Mouse (Mus musculus): ENCODE data around the gene Msi1. TPM values are rescaled to one million over a fixed set of nuclear protein-coding genes. Genes with fewer than 3 reads are reported as not detected.

Gene Msi1
- polyA plus RNA-seq, 1 experiment from 2014 or later, result 23.0 TPM

DNA sequence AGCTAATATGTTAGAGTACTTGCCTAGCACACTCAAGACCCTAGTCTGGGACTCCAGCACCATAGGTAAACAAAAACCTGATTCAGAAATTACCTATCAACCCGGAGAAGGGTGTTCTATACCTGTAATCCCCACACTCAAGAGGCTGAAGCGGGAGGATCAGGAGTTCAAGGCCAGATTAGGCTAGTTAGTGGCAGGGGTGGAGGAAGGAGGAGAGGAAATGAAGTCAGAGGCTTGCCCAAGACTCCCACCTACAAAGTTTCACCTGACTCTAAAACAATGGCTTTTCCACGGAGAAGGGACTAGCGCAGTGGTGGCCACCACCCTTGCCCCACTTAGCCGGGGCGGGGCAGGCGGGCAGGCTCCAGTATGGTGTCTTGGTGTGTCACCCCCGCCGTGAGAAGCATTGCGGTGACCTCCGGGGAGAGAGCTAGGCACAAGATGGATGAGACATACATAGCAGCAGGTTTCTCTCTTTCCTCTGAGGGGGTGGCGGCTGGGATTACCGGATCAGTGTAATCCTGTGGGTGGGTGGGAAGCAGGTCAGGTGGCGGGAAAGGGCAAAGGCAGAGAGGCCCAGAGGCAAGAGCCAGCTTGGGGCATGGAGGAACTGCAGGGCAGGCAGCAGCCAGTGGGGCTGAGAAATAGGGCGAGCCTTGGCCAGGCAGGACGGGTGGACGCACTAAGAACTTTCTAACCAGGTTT, 25.8 kb upstream of the Msi1 start:
- H3K9ac ChIP-seq (ENCODE audit: low read depth, low read length), result peak overlapping the region; percentile 18; the same call in 1 of the 2 replicates
- H3K4me3 ChIP-seq (ENCODE audit: low read length), result no peak overlapping the region
- H3K36me3 ChIP-seq (ENCODE audit: control insufficient read depth, insufficient read depth, low read length), result no peaks in the 10 kb centered on the region
- peak overlapping the region; percentile 61 for H3K4me2 ChIP-seq (ENCODE audit: low read length)
- no peaks in the 10 kb centered on the region for H3K27me3 ChIP-seq (replicated peaks; ENCODE audit: control insufficient read depth, insufficient read depth, low read length)
- 13% methylated on average over 17 of the region's 17 CpGs for WGBS
- H3K4me1 ChIP-seq (ENCODE audit: control insufficient read depth, insufficient read depth, low read depth, low read length), result peaks cover 14% of the 10 kb centered on the region
- ATAC-seq, result peak; percentile 21; the same call in 1 of the 2 replicates
- H3K27ac ChIP-seq (ENCODE audit: low read depth, low read length), result no peak overlapping the region
- no peaks in the 10 kb centered on the region for H3K9me3 ChIP-seq (ENCODE audit: control insufficient read depth, low read length)

DNA sequence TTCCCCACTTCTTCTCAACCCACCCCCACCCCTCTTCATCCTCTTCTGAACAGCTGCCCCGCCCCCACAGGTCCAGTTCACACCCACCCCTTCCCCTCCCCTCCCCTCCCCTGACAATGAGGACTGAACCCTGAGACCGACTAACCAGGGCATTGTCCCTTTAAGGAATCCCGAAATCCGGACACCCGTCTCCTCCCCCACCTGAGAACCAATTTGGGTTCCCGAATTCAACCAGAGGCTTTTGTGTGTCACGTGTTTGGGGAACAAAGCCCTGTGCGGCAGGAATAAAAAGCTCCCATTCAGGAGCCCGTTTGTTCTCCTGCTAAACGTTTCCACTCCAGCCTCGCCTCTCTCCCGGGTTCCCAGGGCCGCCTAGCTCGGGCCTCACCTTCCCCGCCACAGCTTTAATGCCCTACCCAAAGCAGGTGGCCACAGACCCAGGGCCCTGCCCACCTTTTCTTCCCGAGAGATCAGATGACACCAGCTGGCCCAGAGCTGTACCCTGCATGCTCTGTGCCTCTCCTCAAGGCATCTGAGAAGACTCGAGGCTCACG, 25.1 kb upstream of the Msi1 start:
- Histone ChIP-seq H3K9me3 (ENCODE audit: control insufficient read depth, low read length) (no peaks in the 10 kb centered on the region), H3K4me1 (ENCODE audit: control insufficient read depth, insufficient read depth, low read depth, low read length) (peaks cover 12% of the 10 kb centered on the region), H3K4me2 (ENCODE audit: low read length) (peak overlapping the region; percentile 61), H3K9ac (ENCODE audit: low read depth, low read length) (peak overlapping the region; percentile 72), H3K36me3 (ENCODE audit: control insufficient read depth, insufficient read depth, low read length) (no peaks in the 10 kb centered on the region), H3K4me3 (ENCODE audit: low read length) (peak overlapping the region; percentile 22), H3K27ac (ENCODE audit: low read depth, low read length) (peak overlapping the region; percentile 74), H3K27me3 (replicated peaks; ENCODE audit: control insufficient read depth, insufficient read depth, low read length) (no peaks in the 10 kb centered on the region)
- peak; percentile 44 for ATAC-seq
- WGBS, result 1% methylated on average over 18 of the region's 18 CpGs

DNA sequence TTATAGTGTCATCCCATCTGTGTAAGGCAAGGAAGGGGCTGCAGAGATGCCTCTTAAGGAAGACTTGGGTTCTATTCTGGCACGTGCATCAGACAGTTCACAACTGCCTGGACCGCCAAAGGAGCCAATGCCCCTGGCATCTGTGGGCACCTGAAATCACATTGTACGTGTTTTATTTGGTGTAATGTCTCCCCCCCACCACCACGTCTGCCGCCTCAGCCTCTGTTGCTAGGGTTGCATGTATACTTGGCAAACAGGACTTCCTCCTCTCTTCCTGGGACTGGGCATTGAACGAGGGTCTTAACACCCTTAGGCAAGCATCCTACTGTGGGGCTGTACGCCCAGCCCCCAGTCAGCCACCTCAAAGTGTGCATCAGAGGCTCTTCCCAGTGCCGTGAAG, 24.2 kb upstream of the Msi1 start:
- no peak overlapping the region for H3K27ac ChIP-seq (ENCODE audit: low read depth, low read length)
- 37% methylated on average over 8 of the region's 8 CpGs for WGBS
- no peak overlapping the region for H3K4me3 ChIP-seq (ENCODE audit: low read length)
- peak overlapping the region; percentile 23; the same call in 1 of the 2 replicates for H3K9ac ChIP-seq (ENCODE audit: low read depth, low read length)
- H3K4me1 ChIP-seq (ENCODE audit: control insufficient read depth, insufficient read depth, low read depth, low read length), result peaks cover 12% of the 10 kb centered on the region
- no peaks in the 10 kb centered on the region for H3K36me3 ChIP-seq (ENCODE audit: control insufficient read depth, insufficient read depth, low read length)
- H3K27me3 ChIP-seq (replicated peaks; ENCODE audit: control insufficient read depth, insufficient read depth, low read length), result no peaks in the 10 kb centered on the region
- H3K9me3 ChIP-seq (ENCODE audit: control insufficient read depth, low read length), result no peaks in the 10 kb centered on the region
- ATAC-seq, result no peak
- no peak overlapping the region for H3K4me2 ChIP-seq (ENCODE audit: low read length)

DNA sequence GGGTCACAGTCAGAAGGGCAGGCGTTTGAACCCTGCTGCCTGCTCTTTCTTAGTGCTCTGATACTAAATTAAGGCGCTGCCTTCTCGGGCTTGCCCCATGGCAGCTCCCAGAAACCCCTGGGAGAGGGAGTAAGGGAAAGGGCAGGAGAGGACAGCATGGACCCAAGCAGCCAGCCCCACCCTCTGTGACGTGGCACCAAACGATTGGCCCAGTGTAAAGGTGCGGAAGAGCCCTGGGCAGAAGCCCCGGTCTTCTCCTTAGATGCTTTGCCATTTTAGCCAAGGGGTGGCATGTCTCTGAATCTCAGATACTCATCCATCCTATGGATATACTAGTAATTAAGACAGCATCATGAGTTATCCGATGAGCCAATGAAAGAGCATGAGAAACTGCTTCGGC, 21.3 kb upstream of the Msi1 start:
- ATAC-seq, result no peak
- peaks cover 12% of the 10 kb centered on the region for H3K4me1 ChIP-seq (ENCODE audit: control insufficient read depth, insufficient read depth, low read depth, low read length)
- no peak overlapping the region for H3K9ac ChIP-seq (ENCODE audit: low read depth, low read length)
- no peak overlapping the region for H3K27ac ChIP-seq (ENCODE audit: low read depth, low read length)
- H3K4me3 ChIP-seq (ENCODE audit: low read length), result no peak overlapping the region
- H3K36me3 ChIP-seq (ENCODE audit: control insufficient read depth, insufficient read depth, low read length), result no peaks in the 10 kb centered on the region
- no peaks in the 10 kb centered on the region for H3K9me3 ChIP-seq (ENCODE audit: control insufficient read depth, low read length)
- H3K27me3 ChIP-seq (replicated peaks; ENCODE audit: control insufficient read depth, insufficient read depth, low read length), result no peaks in the 10 kb centered on the region
- 32% methylated on average over 9 of the region's 9 CpGs for WGBS
- no peak overlapping the region; the same call in 1 of the 2 replicates for H3K4me2 ChIP-seq (ENCODE audit: low read length)

DNA sequence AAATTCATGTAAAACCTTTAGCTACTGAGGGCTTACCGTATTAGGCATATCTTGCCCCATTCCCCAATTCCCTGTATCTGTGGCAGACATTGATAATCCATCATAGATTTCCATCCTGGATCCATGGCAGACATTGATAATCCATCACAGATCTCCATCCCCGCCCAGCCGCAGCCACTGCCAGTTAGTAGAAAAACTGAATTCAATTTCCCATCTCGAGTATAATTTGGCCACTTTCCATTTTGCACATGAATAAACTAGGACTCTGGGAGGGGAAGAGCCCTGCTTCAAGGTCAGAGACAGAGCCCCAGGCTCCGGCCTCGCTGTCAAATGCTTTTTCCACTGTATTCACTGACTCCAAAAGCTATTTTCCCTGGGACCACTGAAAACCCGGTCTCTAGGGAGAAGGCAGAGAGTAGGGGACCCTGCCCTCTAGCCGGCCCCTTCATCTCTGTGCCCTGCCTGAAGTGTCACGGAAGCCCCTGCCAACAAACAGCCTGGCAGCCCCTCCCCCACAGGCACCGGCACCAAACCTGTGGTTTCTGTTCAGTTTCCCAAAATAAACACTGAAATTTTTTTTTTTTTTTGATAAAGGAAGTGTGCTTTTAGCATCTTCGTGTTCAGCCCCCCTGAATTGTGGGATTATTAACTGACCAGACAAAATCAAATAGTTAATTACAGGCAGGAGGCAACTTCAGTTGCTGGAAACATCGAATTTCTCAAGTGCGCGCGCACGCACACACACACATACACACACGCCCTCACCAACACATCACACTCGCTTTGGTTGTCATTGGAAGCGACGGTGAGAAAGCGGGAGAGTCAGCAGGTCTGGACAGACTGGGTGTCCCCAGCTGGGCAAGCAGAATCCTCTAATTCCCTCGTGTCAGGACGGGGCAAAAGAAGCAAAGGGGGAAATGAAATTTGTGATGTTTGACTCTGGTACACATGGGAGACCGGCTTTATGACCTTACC, 14.0 kb upstream of the Msi1 start:
- Histone ChIP-seq H3K36me3 (ENCODE audit: control insufficient read depth, insufficient read depth, low read length) (no peaks in the 10 kb centered on the region), H3K27ac (ENCODE audit: low read depth, low read length) (peak overlapping the region; percentile 46; the same call in 1 of the 2 replicates), H3K4me2 (ENCODE audit: low read length) (peak overlapping the region; percentile 43), H3K4me3 (ENCODE audit: low read length) (peak overlapping the region; percentile 26), H3K4me1 (ENCODE audit: control insufficient read depth, insufficient read depth, low read depth, low read length) (no peaks in the 10 kb centered on the region), H3K27me3 (replicated peaks; ENCODE audit: control insufficient read depth, insufficient read depth, low read length) (no peaks in the 10 kb centered on the region), H3K9me3 (ENCODE audit: control insufficient read depth, low read length) (no peaks in the 10 kb centered on the region), H3K9ac (ENCODE audit: low read depth, low read length) (peak overlapping the region; percentile 40; the same call in 1 of the 2 replicates)
- no peak for ATAC-seq
- WGBS, result 50% methylated on average over 24 of the region's 24 CpGs

DNA sequence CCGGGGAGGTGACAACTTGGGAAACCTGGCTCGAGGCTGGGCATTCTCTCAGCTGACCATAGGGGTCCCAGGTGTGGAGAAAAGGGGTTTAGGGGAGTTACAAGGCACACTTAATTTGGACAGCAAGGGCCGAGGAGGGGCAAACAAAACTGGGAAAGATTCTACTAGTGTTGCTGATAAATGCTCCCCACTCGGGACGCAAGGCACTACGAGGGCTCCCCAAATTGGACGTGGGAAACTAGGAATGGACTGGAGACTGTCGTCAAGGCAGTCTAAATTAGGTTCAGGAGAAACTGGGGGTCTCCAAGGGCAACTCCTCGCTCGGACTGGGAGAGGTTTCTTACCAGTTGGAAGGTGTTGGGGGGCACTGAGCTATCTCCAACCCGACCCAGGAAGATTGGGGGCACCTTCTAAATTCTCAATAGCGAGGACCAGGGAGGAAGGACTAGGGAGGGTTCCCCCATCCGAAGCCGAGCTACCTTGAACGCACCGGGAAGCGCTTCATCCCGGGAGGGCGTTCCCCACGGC, 504 bp upstream of the Msi1 start:
- H3K4me1 ChIP-seq (ENCODE audit: control insufficient read depth, insufficient read depth, low read depth, low read length), result peaks cover 36% of the 10 kb centered on the region
- H3K27ac ChIP-seq (ENCODE audit: low read depth, low read length), result peak overlapping the region; percentile 92
- H3K9me3 ChIP-seq (ENCODE audit: control insufficient read depth, low read length), result no peaks in the 10 kb centered on the region
- no peak for ATAC-seq
- no peaks in the 10 kb centered on the region for H3K27me3 ChIP-seq (replicated peaks; ENCODE audit: control insufficient read depth, insufficient read depth, low read length)
- peak overlapping the region; percentile 100 for H3K9ac ChIP-seq (ENCODE audit: low read depth, low read length)
- WGBS, result under 1% methylated on average over 20 of the region's 20 CpGs
- H3K4me3 ChIP-seq (ENCODE audit: low read length), result peak overlapping the region; percentile 95
- H3K4me2 ChIP-seq (ENCODE audit: low read length), result peak overlapping the region; percentile 91
- H3K36me3 ChIP-seq (ENCODE audit: control insufficient read depth, insufficient read depth, low read length), result no peaks in the 10 kb centered on the region

DNA sequence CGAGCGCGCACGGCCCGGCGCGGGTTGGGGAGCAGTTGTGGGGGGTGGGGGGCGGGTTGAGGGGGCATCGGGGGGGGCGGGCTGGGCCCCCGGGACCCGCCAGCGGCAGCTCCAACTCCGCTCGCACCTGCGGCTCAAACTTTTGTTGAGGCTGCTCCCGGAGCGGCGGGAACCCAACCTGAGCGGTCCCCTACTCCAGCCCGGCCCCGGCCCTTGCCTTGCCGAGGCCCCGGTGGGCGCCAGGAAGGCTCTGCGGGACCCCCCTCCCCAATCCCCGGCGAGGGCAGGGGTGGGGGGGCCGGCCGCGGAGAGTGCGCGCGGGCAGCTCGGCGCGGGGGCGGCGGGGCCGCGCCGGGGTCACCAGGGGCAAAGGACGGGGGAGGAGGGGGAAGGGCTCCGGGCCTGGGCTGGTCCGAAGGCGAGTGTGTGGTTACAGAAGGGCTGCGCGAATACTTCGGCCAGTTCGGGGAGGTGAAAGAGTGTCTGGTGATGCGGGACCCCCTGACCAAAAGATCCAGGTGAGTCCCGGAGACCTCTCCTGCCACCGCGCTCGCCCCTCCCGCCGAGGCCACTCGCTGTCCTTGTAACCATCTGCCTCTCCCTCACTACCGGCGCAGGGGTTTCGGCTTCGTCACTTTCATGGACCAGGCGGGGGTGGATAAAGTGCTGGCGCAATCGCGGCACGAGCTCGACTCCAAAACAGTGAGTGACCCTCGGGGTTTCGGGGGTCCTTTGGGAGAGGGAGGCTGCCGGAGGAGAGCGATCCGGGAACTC, 975 bp downstream of the Msi1 start:
- H3K4me1 ChIP-seq (ENCODE audit: control insufficient read depth, insufficient read depth, low read depth, low read length), result peaks cover 51% of the 10 kb centered on the region
- no peak for ATAC-seq
- no peaks in the 10 kb centered on the region for H3K27me3 ChIP-seq (replicated peaks; ENCODE audit: control insufficient read depth, insufficient read depth, low read length)
- H3K27ac ChIP-seq (ENCODE audit: low read depth, low read length), result peak overlapping the region; percentile 92
- under 1% methylated on average over 65 of the region's 73 CpGs for WGBS
- H3K9me3 ChIP-seq (ENCODE audit: control insufficient read depth, low read length), result no peaks in the 10 kb centered on the region
- peak overlapping the region; percentile 91 for H3K4me2 ChIP-seq (ENCODE audit: low read length)
- peak overlapping the region; percentile 100 for H3K9ac ChIP-seq (ENCODE audit: low read depth, low read length)
- H3K36me3 ChIP-seq (ENCODE audit: control insufficient read depth, insufficient read depth, low read length), result no peaks in the 10 kb centered on the region
- peak overlapping the region; percentile 95 for H3K4me3 ChIP-seq (ENCODE audit: low read length)

DNA sequence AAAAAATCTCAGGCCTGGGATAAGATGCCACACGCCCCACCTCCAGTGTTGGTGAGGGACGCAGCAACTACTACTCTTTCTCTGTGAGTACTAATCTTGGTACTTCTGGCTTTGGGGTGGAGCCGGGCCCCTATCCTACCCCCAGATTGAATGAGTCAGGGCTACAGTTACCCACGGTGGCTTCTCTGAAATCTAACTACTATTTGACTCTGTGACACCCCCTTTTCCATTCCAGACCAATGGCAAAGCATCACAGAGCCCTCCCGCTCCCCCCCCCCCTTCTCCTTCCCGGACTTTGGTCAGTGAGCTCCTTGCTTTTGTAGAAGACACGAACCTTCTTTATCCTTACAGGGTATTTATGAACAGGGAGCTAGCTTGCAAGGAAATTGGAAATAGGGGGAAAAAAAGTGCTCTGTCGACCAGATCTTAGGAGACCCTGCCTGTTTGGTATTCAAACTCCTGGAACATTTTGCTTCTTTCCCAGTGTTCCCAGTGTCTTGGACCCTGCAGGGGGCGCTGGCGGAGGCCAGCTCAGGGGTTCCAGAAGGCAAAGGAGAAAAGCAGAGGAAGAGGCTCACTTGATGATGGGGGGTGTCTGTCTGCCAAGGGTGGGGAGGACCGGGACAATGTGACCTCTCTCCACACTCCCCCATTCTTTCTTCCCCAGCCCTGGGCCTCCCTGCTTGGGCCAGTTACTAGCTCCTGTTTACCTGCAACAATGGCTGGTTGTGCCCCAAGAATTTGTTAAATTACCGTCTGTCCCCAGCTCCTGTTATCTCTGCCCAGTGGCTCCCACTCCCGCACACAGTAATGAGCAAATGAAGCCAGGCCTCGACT, 1.9 kb downstream of the Msi1 start:
- 3% methylated on average over 14 of the region's 14 CpGs for WGBS
- Histone ChIP-seq H3K36me3 (ENCODE audit: control insufficient read depth, insufficient read depth, low read length) (no peaks in the 10 kb centered on the region), H3K9me3 (ENCODE audit: control insufficient read depth, low read length) (no peaks in the 10 kb centered on the region), H3K9ac (ENCODE audit: low read depth, low read length) (peak overlapping the region; percentile 100), H3K27ac (ENCODE audit: low read depth, low read length) (peak overlapping the region; percentile 92), H3K27me3 (replicated peaks; ENCODE audit: control insufficient read depth, insufficient read depth, low read length) (no peaks in the 10 kb centered on the region), H3K4me1 (ENCODE audit: control insufficient read depth, insufficient read depth, low read depth, low read length) (peaks cover 60% of the 10 kb centered on the region), H3K4me2 (ENCODE audit: low read length) (peak overlapping the region; percentile 91), H3K4me3 (ENCODE audit: low read length) (peak overlapping the region; percentile 95)
- no peak for ATAC-seq
